Mouse (Mus musculus): ENCODE measurements around the gene Mfap3l. TPM values are rescaled to one million over a fixed set of nuclear protein-coding genes. Genes with fewer than 3 reads are reported as not detected.

Mfap3l gene
- total and polyA plus RNA-seq, 2 experiments = 0.09 TPM

DNA sequence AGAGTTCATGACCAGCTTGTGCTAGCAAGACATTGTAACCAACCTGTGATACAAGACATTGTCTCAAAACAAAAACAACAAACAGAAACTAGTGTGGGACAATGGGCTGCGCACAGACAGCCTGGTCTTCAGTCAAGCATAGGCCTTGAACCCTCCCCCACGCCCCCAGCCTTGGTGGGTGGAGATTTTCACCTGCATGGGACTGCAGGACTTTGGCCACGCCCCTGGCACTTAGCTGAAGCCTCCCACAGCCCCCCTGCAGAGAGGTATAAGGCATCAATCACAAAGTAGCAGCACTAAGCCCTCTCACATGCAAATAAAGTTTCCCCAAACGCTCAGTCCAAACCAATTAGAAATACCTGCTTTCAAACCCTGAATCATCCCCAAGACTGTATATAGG, 11.1 kb upstream of the Mfap3l start:
- no peak for TF ChIP-seq POLR2A (IDR thresholded peaks at IDR 0.05; ENCODE audit: extremely low read depth, insufficient read depth, low read length)
- TF ChIP-seq CTCF (IDR thresholded peaks at IDR 0.05; ENCODE audit: low read depth, low read length) = no peak
- no peak overlapping the region for H3K27ac ChIP-seq (replicated peaks; ENCODE audit: insufficient read depth, low read depth, low read length)
- H3K4me3 ChIP-seq (ENCODE audit: insufficient read depth, low read depth, low read length) = no peak overlapping the region
- H3K27me3 ChIP-seq (ENCODE audit: control insufficient read depth, insufficient read depth, low read length) = no peaks in the 10 kb centered on the region
- WGBS = 72% methylated on average over 4 of the region's 4 CpGs
- H3K79me2 ChIP-seq (ENCODE audit: control insufficient read depth, insufficient read depth, low read length) = no peaks in the 10 kb centered on the region
- H3K4me1 ChIP-seq (ENCODE audit: control insufficient read depth, insufficient read depth, low read length) = no peaks in the 10 kb centered on the region
- no peaks in the 10 kb centered on the region for H3K36me3 ChIP-seq (ENCODE audit: control insufficient read depth, insufficient read depth, low read length)
- no peak for DNase-seq (ENCODE audit: extremely low read depth, low read depth, low spot score)
- H3K9ac ChIP-seq (ENCODE audit: low read depth, low read length) = no peak overlapping the region

DNA sequence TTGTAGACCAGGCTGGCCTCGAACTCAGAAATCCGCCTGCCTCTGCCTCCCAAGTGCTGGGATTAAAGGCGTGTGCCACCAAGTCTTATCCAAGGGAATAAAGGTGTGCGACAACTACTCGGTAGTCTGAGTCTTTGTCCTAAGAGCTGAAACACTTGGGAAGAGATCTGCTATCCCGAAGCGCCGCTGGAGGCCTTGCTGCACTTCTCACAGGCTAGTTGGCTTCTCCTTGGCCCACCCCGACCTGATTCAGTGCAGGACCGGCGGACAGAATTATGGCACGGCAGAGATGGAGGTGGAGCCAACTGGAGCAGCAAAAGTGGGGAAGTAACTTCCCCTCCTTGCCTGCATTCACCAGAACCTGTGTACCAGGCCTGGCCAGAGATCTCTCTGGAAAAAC, 10.6 kb upstream of the Mfap3l start:
- no peak overlapping the region for H3K27ac ChIP-seq (replicated peaks; ENCODE audit: insufficient read depth, low read depth, low read length)
- no peak overlapping the region for H3K4me3 ChIP-seq (ENCODE audit: insufficient read depth, low read depth, low read length)
- DNase-seq (ENCODE audit: extremely low read depth, low read depth, low spot score) = no peak

DNA sequence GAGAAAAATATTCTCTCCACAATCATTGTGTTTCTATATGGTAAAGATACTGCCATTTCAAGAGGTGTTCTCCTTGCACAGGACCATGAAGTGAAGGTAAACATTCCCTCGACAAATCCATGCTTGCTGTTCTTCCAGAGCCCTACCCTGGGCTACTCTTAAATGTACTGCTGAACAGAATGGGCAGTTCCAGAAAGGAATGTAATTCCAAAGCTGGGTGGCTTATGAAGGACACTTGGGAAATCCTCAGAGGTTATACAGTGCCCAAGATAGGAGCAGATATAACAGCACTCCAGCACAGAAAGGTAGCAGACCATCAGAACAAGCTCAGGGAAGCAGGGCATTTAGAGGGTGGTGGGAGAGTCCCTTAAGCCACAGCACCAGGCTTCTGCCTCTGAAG, 9.2 kb upstream of the Mfap3l start:
- Histone ChIP-seq H3K9ac (ENCODE audit: low read depth, low read length) (no peak overlapping the region), H3K79me2 (ENCODE audit: control insufficient read depth, insufficient read depth, low read length) (no peaks in the 10 kb centered on the region), H3K36me3 (ENCODE audit: control insufficient read depth, insufficient read depth, low read length) (no peaks in the 10 kb centered on the region), H3K27me3 (ENCODE audit: control insufficient read depth, insufficient read depth, low read length) (no peaks in the 10 kb centered on the region), H3K4me1 (ENCODE audit: control insufficient read depth, insufficient read depth, low read length) (no peaks in the 10 kb centered on the region), H3K4me3 (ENCODE audit: insufficient read depth, low read depth, low read length) (no peak overlapping the region), H3K27ac (replicated peaks; ENCODE audit: insufficient read depth, low read depth, low read length) (no peak overlapping the region)
- 35% methylated on average over 1 of the region's 1 CpGs for WGBS
- no peak for TF ChIP-seq POLR2A (IDR thresholded peaks at IDR 0.05; ENCODE audit: extremely low read depth, insufficient read depth, low read length)
- TF ChIP-seq CTCF (IDR thresholded peaks at IDR 0.05; ENCODE audit: low read depth, low read length) = no peak
- DNase-seq (ENCODE audit: extremely low read depth, low read depth, low spot score) = no peak

More for the DNA sequence above, 10.6 kb upstream of the Mfap3l start:
- Histone ChIP-seq H3K36me3 (ENCODE audit: control insufficient read depth, insufficient read depth, low read length) (no peaks in the 10 kb centered on the region), H3K9ac (ENCODE audit: low read depth, low read length) (no peak overlapping the region), H3K27me3 (ENCODE audit: control insufficient read depth, insufficient read depth, low read length) (no peaks in the 10 kb centered on the region), H3K79me2 (ENCODE audit: control insufficient read depth, insufficient read depth, low read length) (no peaks in the 10 kb centered on the region), H3K4me1 (ENCODE audit: control insufficient read depth, insufficient read depth, low read length) (no peaks in the 10 kb centered on the region)
- no peak for TF ChIP-seq POLR2A (IDR thresholded peaks at IDR 0.05; ENCODE audit: extremely low read depth, insufficient read depth, low read length)
- 91% methylated on average over 12 of the region's 12 CpGs for WGBS

DNA sequence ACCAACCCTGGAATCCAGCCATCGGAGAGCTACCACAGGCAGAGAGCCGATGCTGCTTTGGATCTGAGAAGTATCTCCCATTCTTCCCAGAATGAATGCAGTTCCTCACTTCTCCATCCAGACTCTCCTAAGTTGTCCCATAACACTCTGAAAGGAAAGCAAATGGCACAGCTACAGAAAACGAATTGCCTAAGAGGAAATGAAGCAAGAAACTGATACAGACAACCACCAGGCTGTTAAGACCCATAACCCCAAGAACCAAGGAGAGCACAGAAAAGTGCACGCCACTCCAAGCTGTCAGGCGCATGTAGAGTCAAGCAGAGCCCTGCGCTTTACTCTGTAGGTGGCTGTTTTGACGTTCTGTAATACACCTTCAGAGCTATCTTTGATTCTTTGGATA, 7.9 kb upstream of the Mfap3l start:
- H3K27me3 ChIP-seq (ENCODE audit: control insufficient read depth, insufficient read depth, low read length) = no peaks in the 10 kb centered on the region
- no peak overlapping the region for H3K4me3 ChIP-seq (ENCODE audit: insufficient read depth, low read depth, low read length)
- H3K4me1 ChIP-seq (ENCODE audit: control insufficient read depth, insufficient read depth, low read length) = no peaks in the 10 kb centered on the region
- no peaks in the 10 kb centered on the region for H3K79me2 ChIP-seq (ENCODE audit: control insufficient read depth, insufficient read depth, low read length)
- H3K36me3 ChIP-seq (ENCODE audit: control insufficient read depth, insufficient read depth, low read length) = no peaks in the 10 kb centered on the region
- 83% methylated on average over 7 of the region's 7 CpGs for WGBS
- no peak overlapping the region for H3K27ac ChIP-seq (replicated peaks; ENCODE audit: insufficient read depth, low read depth, low read length)
- H3K9ac ChIP-seq (ENCODE audit: low read depth, low read length) = no peak overlapping the region
- no peak for TF ChIP-seq CTCF (IDR thresholded peaks at IDR 0.05; ENCODE audit: low read depth, low read length)
- no peak for TF ChIP-seq POLR2A (IDR thresholded peaks at IDR 0.05; ENCODE audit: extremely low read depth, insufficient read depth, low read length)
- no peak for DNase-seq (ENCODE audit: extremely low read depth, low read depth, low spot score)

DNA sequence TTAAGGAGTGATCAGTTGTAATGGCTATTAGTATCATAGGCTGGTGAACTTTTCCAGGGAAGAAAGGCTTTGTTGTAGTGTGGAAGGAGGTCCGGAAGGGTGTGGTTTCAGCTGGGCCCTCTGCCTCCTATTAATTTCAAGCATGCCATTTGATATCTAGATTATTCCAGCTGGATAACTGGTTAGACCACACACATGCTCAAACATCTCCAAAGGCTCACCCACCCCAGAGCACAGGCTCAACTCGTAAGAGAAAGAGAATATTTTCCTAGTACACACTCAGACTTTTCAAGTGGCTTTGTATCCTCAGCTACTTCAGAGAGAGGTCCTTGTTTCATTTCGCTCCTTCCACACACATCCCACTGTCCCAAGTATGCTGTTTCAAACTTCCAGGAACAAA, 4.7 kb upstream of the Mfap3l start:
- Histone ChIP-seq H3K27ac (replicated peaks; ENCODE audit: insufficient read depth, low read depth, low read length) (no peak overlapping the region), H3K36me3 (ENCODE audit: control insufficient read depth, insufficient read depth, low read length) (no peaks in the 10 kb centered on the region), H3K9ac (ENCODE audit: low read depth, low read length) (no peak overlapping the region), H3K27me3 (ENCODE audit: control insufficient read depth, insufficient read depth, low read length) (no peaks in the 10 kb centered on the region), H3K4me1 (ENCODE audit: control insufficient read depth, insufficient read depth, low read length) (no peaks in the 10 kb centered on the region), H3K79me2 (ENCODE audit: control insufficient read depth, insufficient read depth, low read length) (no peaks in the 10 kb centered on the region), H3K4me3 (ENCODE audit: insufficient read depth, low read depth, low read length) (no peak overlapping the region)
- no peak for DNase-seq (ENCODE audit: extremely low read depth, low read depth, low spot score)
- no peak for TF ChIP-seq CTCF (IDR thresholded peaks at IDR 0.05; ENCODE audit: low read depth, low read length)
- no peak for TF ChIP-seq POLR2A (IDR thresholded peaks at IDR 0.05; ENCODE audit: extremely low read depth, insufficient read depth, low read length)
- WGBS = 86% methylated on average over 3 of the region's 3 CpGs

DNA sequence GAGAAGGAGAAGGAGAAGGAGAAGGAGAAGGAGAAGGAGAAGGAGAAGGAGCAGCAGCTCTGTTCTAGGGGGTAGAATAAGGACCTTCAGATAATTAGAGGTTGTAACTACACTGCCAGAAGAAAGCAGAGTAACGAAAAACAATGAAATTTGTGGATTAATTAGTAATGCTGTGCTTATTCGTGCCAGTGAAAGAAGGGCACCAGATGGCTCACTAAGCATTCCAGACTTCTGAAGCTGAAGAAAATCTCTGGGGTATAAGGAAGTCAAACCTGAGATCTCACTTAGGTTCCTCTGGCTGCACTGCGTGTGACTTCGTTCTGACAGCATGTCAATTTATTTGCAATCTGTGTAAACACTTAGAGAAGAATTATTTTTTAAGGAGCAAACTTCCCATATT, 3.6 kb upstream of the Mfap3l start:
- WGBS = 75% methylated on average over 4 of the region's 4 CpGs

More for the DNA sequence above, 3.6 kb upstream of the Mfap3l start:
- DNase-seq (ENCODE audit: extremely low read depth, low read depth, low spot score) = no peak
- Histone ChIP-seq H3K27me3 (ENCODE audit: control insufficient read depth, insufficient read depth, low read length) (peaks cover 4% of the 10 kb centered on the region; the same call in 1 of the 2 replicates), H3K36me3 (ENCODE audit: control insufficient read depth, insufficient read depth, low read length) (no peaks in the 10 kb centered on the region), H3K27ac (replicated peaks; ENCODE audit: insufficient read depth, low read depth, low read length) (no peak overlapping the region), H3K4me1 (ENCODE audit: control insufficient read depth, insufficient read depth, low read length) (peaks cover 3% of the 10 kb centered on the region), H3K9ac (ENCODE audit: low read depth, low read length) (no peak overlapping the region), H3K4me3 (ENCODE audit: insufficient read depth, low read depth, low read length) (no peak overlapping the region), H3K79me2 (ENCODE audit: control insufficient read depth, insufficient read depth, low read length) (no peaks in the 10 kb centered on the region)
- no peak for TF ChIP-seq CTCF (IDR thresholded peaks at IDR 0.05; ENCODE audit: low read depth, low read length)
- no peak for TF ChIP-seq POLR2A (IDR thresholded peaks at IDR 0.05; ENCODE audit: extremely low read depth, insufficient read depth, low read length)
